Mouse (Mus musculus) testis, adult 2 months (tissue): Measurements from ENCODE around the gene Simc1.

Experiments
- CTCF ChIP-seq: fragments of 200-500 bp; IDR thresholded peaks from 2 replicates; pipeline ENCODE4 v1.5.1; 2012; ENCODE audit warnings: low read depth, mild to moderate bottlenecking, inconsistent platforms, low read length, moderate library complexity; ENCODE audit not compliant: control insufficient read depth, insufficient read depth, insufficient replicate concordance
- POLR2A ChIP-seq: fragments of 200-500 bp; IDR thresholded peaks from 2 replicates; pipeline ENCODE4 v1.6.1; 2012; ENCODE audit warnings: low read depth, mild to moderate bottlenecking, inconsistent platforms, low read length, moderate library complexity; ENCODE audit not compliant: control insufficient read depth

GRCm38 (mm10) chr13:54562562-54562961, 59.0 kb downstream of the Simc1 start:
- TF ChIP-seq POLR2A, result no peak
- no peak for TF ChIP-seq CTCF
